Mouse (Mus musculus) heart, adult 11 months (tissue): Measurements from ENCODE around the gene Mt4.

Experiments used
- DNase-seq: peaks from one replicate; pipeline ENCODE4 v3.0.0; 2022

Mt4 gene

GRCm38 (mm10) chr8:94136933-94137332 lies at the start of gene Mt4:
Gene Mt4, plus strand, starts transcription at chr8:94137197.
- no peak for DNase-seq

GRCm38 (mm10) chr8:94087964-94088363 lies 49.0 kb upstream of the Mt4 start:
- DNase-seq: no peak

GRCm38 (mm10) chr8:94089715-94090114 lies 47.3 kb upstream of the Mt4 start:
- no peak for DNase-seq

GRCm38 (mm10) chr8:94092848-94093247 lies 44.1 kb upstream of the Mt4 start:
- DNase-seq: no peak

- no peak for DNase-seq
Measured at GRCm38 (mm10) chr8:94094281-94094680, 42.7 kb upstream of the Mt4 start.

- peak; percentile 100 for DNase-seq
Measured at GRCm38 (mm10) chr8:94098081-94098974, 38.7 kb upstream of the Mt4 start, which contains the start of gene Bbs2. Gene Bbs2, minus strand, starts transcription at chr8:94098928.

- DNase-seq: peak; percentile 71
Measured at GRCm38 (mm10) chr8:94098996-94099395, 38.0 kb upstream of the Mt4 start.

GRCm38 (mm10) chr8:94104146-94104545 lies 32.9 kb upstream of the Mt4 start:
- peak; percentile 55 for DNase-seq

- DNase-seq: peak; percentile 93
Measured at GRCm38 (mm10) chr8:94107871-94108270, 29.1 kb upstream of the Mt4 start.

- DNase-seq: no peak
Measured at GRCm38 (mm10) chr8:94109396-94109795, 27.6 kb upstream of the Mt4 start.

- DNase-seq: no peak
Measured at GRCm38 (mm10) chr8:94109835-94110234, 27.2 kb upstream of the Mt4 start.

- DNase-seq: no peak
Measured at GRCm38 (mm10) chr8:94110526-94111177, 26.3 kb upstream of the Mt4 start.

- no peak for DNase-seq
Measured at GRCm38 (mm10) chr8:94113435-94113834, 23.6 kb upstream of the Mt4 start.

- DNase-seq: no peak
Measured at GRCm38 (mm10) chr8:94113972-94114371, 23.0 kb upstream of the Mt4 start.

GRCm38 (mm10) chr8:94118776-94119430 lies 18.1 kb upstream of the Mt4 start:
- no peak for DNase-seq

- DNase-seq: no peak
Measured at GRCm38 (mm10) chr8:94121625-94122024, 15.4 kb upstream of the Mt4 start.

GRCm38 (mm10) chr8:94122711-94123468 lies 14.1 kb upstream of the Mt4 start:
- no peak for DNase-seq

GRCm38 (mm10) chr8:94127711-94128110 lies 9.3 kb upstream of the Mt4 start:
- DNase-seq: no peak

- no peak for DNase-seq
Measured at GRCm38 (mm10) chr8:94129133-94129789, 7.7 kb upstream of the Mt4 start.

- no peak for DNase-seq
Measured at GRCm38 (mm10) chr8:94130126-94130525, 6.9 kb upstream of the Mt4 start.

GRCm38 (mm10) chr8:94132096-94132495 lies 4.9 kb upstream of the Mt4 start:
- DNase-seq: no peak

- DNase-seq: peak; percentile 89
Measured at GRCm38 (mm10) chr8:94134601-94135000, 2.4 kb upstream of the Mt4 start.
